Mouse (Mus musculus) kidney, adult 2 months (tissue): ENCODE results near the gene Cbfa2t3.
"Not testable (repeated sequence)": the region's sequence is repeated elsewhere in the genome, so short reads cannot be mapped to it uniquely, and the experiment has no call there.

Experiments used
- CTCF ChIP-seq: fragments of 200-500 bp; conservative IDR thresholded peaks from 2 replicates; pipeline ENCODE4 v1.5.1; 2011; ENCODE audit warnings: low read depth, mild to moderate bottlenecking, control low read depth, low read length, moderate library complexity, mixed read lengths; ENCODE audit not compliant: insufficient read depth, insufficient read length
- POLR2A ChIP-seq: fragments of 200-500 bp; IDR thresholded peaks from one replicate; pipeline ENCODE4 v1.6.1; 2011; ENCODE audit warnings: low read depth, low read length, control low read depth

DNA sequence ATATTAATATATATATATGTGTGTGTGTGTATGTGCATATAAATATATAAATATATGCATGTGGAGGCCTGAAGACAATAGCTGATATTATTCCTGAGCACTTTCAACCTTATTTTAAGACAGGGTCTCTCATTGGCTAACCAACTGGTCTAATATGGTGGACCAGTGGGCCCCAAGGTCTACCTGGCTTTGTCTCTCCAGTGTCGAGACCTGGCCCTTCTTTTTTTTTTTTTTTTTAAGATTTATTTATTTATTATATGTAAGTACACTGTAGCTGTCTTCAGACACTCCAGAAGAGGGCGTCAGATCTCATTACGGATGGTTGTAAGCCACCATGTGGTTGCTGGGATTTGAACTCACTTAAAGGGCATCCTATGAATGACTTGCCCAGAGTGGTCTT is 66.8 kb downstream of the Cbfa2t3 start:
- TF ChIP-seq POLR2A, CTCF: not testable (repeated sequence)
